Mouse (Mus musculus) myocyte (in vitro differentiated cells): ENCODE measurements around the gene Fam189a2. TPM values are rescaled to one million over a fixed set of nuclear protein-coding genes. Genes with fewer than 3 reads are reported as not detected.

Source experiments
- H3K27me3 ChIP-seq: one replicate; pipeline ENCODE4 v1.6.1; 2011; ENCODE audit not compliant: control insufficient read depth, insufficient read depth, insufficient read length
- H3K36me3 ChIP-seq: one replicate; pipeline ENCODE4 v1.6.1; 2011; ENCODE audit not compliant: control insufficient read depth, insufficient read depth
- H3K4me2 ChIP-seq: one replicate; pipeline ENCODE4 v1.6.1; 2011; ENCODE audit warnings: low read depth, control low read depth
- H3K4me3 ChIP-seq: one replicate; pipeline ENCODE4 v1.5.1; 2011; ENCODE audit warnings: mild to moderate bottlenecking, control low read depth, moderate library complexity
- H3K79me2 ChIP-seq: one replicate; pipeline ENCODE4 v1.6.1; 2011; ENCODE audit not compliant: control insufficient read depth, insufficient read depth
- H3ac ChIP-seq: one replicate; pipeline ENCODE4 v1.6.1; 2011; ENCODE audit not compliant: control insufficient read depth, insufficient read length
- CEBPB ChIP-seq: IDR thresholded peaks from 2 replicates; pipeline ENCODE4 v1.6.1; 2011; ENCODE audit warnings: mild to moderate bottlenecking, moderate library complexity; ENCODE audit not compliant: poor library complexity, insufficient read depth, severe bottlenecking
- E2F4 ChIP-seq: IDR thresholded peaks from one replicate; pipeline ENCODE4 v1.6.1; 2011; ENCODE audit warnings: mild to moderate bottlenecking, control low read depth, moderate library complexity; ENCODE audit not compliant: insufficient read depth
- MAX ChIP-seq: IDR thresholded peaks from one replicate; pipeline ENCODE4 v1.6.1; 2011; ENCODE audit warnings: low read depth, mild to moderate bottlenecking, control low read depth
- MYOD1 ChIP-seq, 3 experiments: IDR thresholded peaks; one replicate each; pipeline ENCODE4 v1.6.1; 2011; ENCODE audit warnings: control low read depth in 2 of 3, low read depth in 2 of 3, mild to moderate bottlenecking in 2 of 3, moderate library complexity in 1 of 3; ENCODE audit not compliant: insufficient read length in 2 of 3, control insufficient read depth in 1 of 3
- MYOG ChIP-seq, 3 experiments: IDR thresholded peaks; one replicate each; pipeline ENCODE4 v1.6.1; 2011; ENCODE audit warnings: control low read depth in 2 of 3, low read depth in 2 of 3, mild to moderate bottlenecking in 2 of 3; ENCODE audit not compliant: insufficient read length in 2 of 3, control insufficient read depth in 1 of 3, insufficient read depth in 1 of 3
- POLR2A ChIP-seq: IDR thresholded peaks from one replicate; pipeline ENCODE4 v1.6.1; 2011; ENCODE audit warnings: low read depth, mild to moderate bottlenecking, control low read depth, moderate library complexity; ENCODE audit not compliant: insufficient read length
- POLR2AphosphoS2 ChIP-seq: IDR thresholded peaks from one replicate; pipeline ENCODE4 v1.6.1; 2011; ENCODE audit warnings: low read depth, control low read depth; ENCODE audit not compliant: insufficient read length
- REST ChIP-seq: IDR thresholded peaks from one replicate; pipeline ENCODE4 v1.6.1; 2011; ENCODE audit warnings: mild to moderate bottlenecking, control low read depth, moderate library complexity; ENCODE audit not compliant: insufficient read depth, insufficient read length
- SRF ChIP-seq: IDR thresholded peaks from one replicate; pipeline ENCODE4 v1.6.1; 2011; ENCODE audit warnings: low read depth; ENCODE audit not compliant: control insufficient read depth, insufficient read length
- TCF12 ChIP-seq: IDR thresholded peaks from one replicate; pipeline ENCODE4 v1.6.1; 2011; ENCODE audit warnings: mild to moderate bottlenecking, control low read depth; ENCODE audit not compliant: poor library complexity, insufficient read depth, severe bottlenecking
- TCF3 ChIP-seq: IDR thresholded peaks from one replicate; pipeline ENCODE4 v1.6.1; 2011; ENCODE audit warnings: low read depth, control low read depth; ENCODE audit not compliant: insufficient read length
- USF1 ChIP-seq: IDR thresholded peaks from one replicate; pipeline ENCODE4 v1.6.1; 2011; ENCODE audit warnings: low read depth, mild to moderate bottlenecking, control low read depth, moderate library complexity
- polyA plus RNA-seq: library from polyadenylated mRNA; unstranded; fragments of >200 nt; fragmentation: generic; extraction: Trizol; gene quantifications from one replicate; pipeline ENCODE4 v1.2.1, GENCODE M21; 2012; ENCODE audit warnings: missing spikeins

The Fam189a2 gene
- polyA plus RNA-seq, 1 experiment, result 1.9 TPM

GRCm38 (mm10) chr19:24042387-24042786, 11.6 kb upstream of the Fam189a2 start:
- Histone ChIP-seq H3ac (no peak overlapping the region), H3K27me3 (no peaks in the 10 kb centered on the region), H3K4me3 (no peak overlapping the region), H3K4me2 (no peak overlapping the region), H3K36me3 (no peaks in the 10 kb centered on the region), H3K79me2 (no peaks in the 10 kb centered on the region)
- TF ChIP-seq POLR2AphosphoS2, result no peak

- H3ac ChIP-seq, result no peak overlapping the region
- H3K4me3 ChIP-seq, result no peak overlapping the region
- H3K79me2 ChIP-seq, result no peaks in the 10 kb centered on the region
- H3K4me2 ChIP-seq, result no peak overlapping the region
- no peaks in the 10 kb centered on the region for H3K36me3 ChIP-seq
- TF ChIP-seq USF1 (no peak), POLR2A (no peak), MAX (no peak), SRF (no peak), CEBPB (no peak), POLR2AphosphoS2 (no peak), TCF12 (no peak), REST (no peak), MYOG (IDR thresholded peaks at IDR 0.05; ENCODE audit: control insufficient read depth in 1 of 3, insufficient read depth in 1 of 3, insufficient read length in 2 of 3, low read depth in 2 of 3) (no peak), E2F4 (no peak), TCF3 (no peak), MYOD1 (IDR thresholded peaks at IDR 0.05; ENCODE audit: control insufficient read depth in 1 of 3, insufficient read length in 2 of 3, low read depth in 2 of 3) (no peak)
- no peaks in the 10 kb centered on the region for H3K27me3 ChIP-seq
Observed at GRCm38 (mm10) chr19:24039061-24039853, 8.4 kb upstream of the Fam189a2 start.

DNA sequence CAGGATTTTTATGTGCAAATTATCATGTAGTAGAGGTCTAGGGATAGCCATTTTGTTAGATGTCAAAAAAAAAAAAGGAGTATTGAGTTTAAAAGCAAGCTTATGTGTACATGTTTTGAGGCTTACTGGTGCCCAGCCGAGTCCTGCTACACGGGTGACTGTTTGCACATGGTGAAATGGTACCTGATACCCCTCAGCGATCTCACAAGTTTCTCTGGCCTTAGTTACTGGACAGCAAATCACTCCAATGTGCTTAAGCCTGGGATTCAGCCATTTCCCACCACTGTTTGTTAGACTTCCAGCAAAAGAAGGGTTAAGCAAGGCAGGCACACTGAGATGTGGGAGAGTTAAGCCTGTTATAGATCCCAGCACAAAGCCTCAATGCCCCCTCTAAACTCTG, 3.5 kb upstream of the Fam189a2 start:
- Histone ChIP-seq H3K4me2 (no peak overlapping the region), H3K79me2 (no peaks in the 10 kb centered on the region), H3K27me3 (peaks cover 32% of the 10 kb centered on the region), H3ac (no peak overlapping the region), H3K36me3 (no peaks in the 10 kb centered on the region), H3K4me3 (no peak overlapping the region)
- TF ChIP-seq POLR2AphosphoS2, result no peak
- TF ChIP-seq MAX, result no peak
- TF ChIP-seq TCF12, result no peak
- TF ChIP-seq CEBPB, result no peak
- no peak for TF ChIP-seq SRF
- no peak for TF ChIP-seq MYOG (IDR thresholded peaks at IDR 0.05; ENCODE audit: control insufficient read depth in 1 of 3, insufficient read depth in 1 of 3, insufficient read length in 2 of 3, low read depth in 2 of 3)
- TF ChIP-seq POLR2A, result no peak
- TF ChIP-seq E2F4, result no peak
- no peak for TF ChIP-seq TCF3
- TF ChIP-seq USF1, result no peak
- TF ChIP-seq MYOD1 (IDR thresholded peaks at IDR 0.05; ENCODE audit: control insufficient read depth in 1 of 3, insufficient read length in 2 of 3, low read depth in 2 of 3), result no peak
- no peak for TF ChIP-seq REST

- H3K4me3 ChIP-seq, result no peak overlapping the region
- H3K27me3 ChIP-seq, result peaks cover 32% of the 10 kb centered on the region
- no peak overlapping the region for H3K4me2 ChIP-seq
- no peaks in the 10 kb centered on the region for H3K36me3 ChIP-seq
- TF ChIP-seq MYOG (IDR thresholded peaks at IDR 0.05; ENCODE audit: control insufficient read depth in 1 of 3, insufficient read depth in 1 of 3, insufficient read length in 2 of 3, low read depth in 2 of 3) (no peak), TCF3 (no peak), CEBPB (no peak), MAX (no peak), MYOD1 (IDR thresholded peaks at IDR 0.05; ENCODE audit: control insufficient read depth in 1 of 3, insufficient read length in 2 of 3, low read depth in 2 of 3) (no peak), USF1 (no peak), SRF (no peak), POLR2AphosphoS2 (no peak), TCF12 (no peak), POLR2A (no peak), E2F4 (no peak), REST (no peak)
- H3K79me2 ChIP-seq, result no peaks in the 10 kb centered on the region
- no peak overlapping the region for H3ac ChIP-seq
Observed at GRCm38 (mm10) chr19:24032654-24033236, 1.9 kb upstream of the Fam189a2 start.

DNA sequence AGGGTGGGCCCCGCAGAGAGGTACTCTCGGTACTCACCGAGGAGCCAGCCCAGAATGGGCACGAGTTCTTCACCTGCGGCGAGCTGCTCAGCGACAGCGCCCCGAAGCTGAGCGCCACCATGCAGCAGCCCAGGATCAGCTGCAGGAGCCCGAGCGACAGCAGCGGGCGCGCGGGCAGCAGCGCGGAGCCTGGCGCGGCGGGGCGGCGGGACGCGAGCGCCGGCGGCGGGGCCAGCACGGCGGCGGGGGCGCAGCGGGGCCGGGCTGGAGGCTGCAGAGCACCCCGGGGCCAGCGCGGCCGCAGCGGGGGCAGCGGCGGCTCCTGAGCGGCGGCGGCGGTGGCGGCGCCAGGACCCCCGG, 328 bp downstream of the Fam189a2 start:
- no peak for TF ChIP-seq SRF
- no peak for TF ChIP-seq E2F4
- no peak for TF ChIP-seq USF1
- TF ChIP-seq POLR2A, result no peak
- TF ChIP-seq POLR2AphosphoS2, result no peak
- no peak for TF ChIP-seq TCF3
- no peak for TF ChIP-seq MAX

More for the DNA sequence above, 328 bp downstream of the Fam189a2 start:
- no peaks in the 10 kb centered on the region for H3K36me3 ChIP-seq
- H3K79me2 ChIP-seq, result no peaks in the 10 kb centered on the region
- H3K4me2 ChIP-seq, result peak overlapping the region; percentile 74
- peak overlapping the region; percentile 16 for H3ac ChIP-seq
- H3K27me3 ChIP-seq, result peaks cover 32% of the 10 kb centered on the region
- no peak overlapping the region for H3K4me3 ChIP-seq
